Mouse (Mus musculus) midbrain, embryonic 10.5 days (tissue): Measurements from ENCODE around the gene Gas7. TPM values are rescaled to one million over a fixed set of nuclear protein-coding genes. Genes with fewer than 3 reads are reported as not detected.

Experiments
- DNase-seq: peaks from one replicate; pipeline ENCODE4 v3.0.0-alpha.2; 2017; ENCODE audit warnings: low spot score
- H3K27ac ChIP-seq: fragments of 300-500 bp; sonication (generic); replicated peaks from 2 replicates; pipeline ENCODE4 v1.5.1; 2016; ENCODE audit warnings: mild to moderate bottlenecking
- H3K27me3 ChIP-seq: fragments of 300-500 bp; sonication (generic); 2 replicates; pipeline ENCODE4 v1.6.1; 2016; ENCODE audit warnings: low read depth, mild to moderate bottlenecking; ENCODE audit not compliant: poor library complexity, severe bottlenecking
- H3K36me3 ChIP-seq: fragments of 300-500 bp; sonication (generic); 2 replicates; pipeline ENCODE4 v1.6.1; 2016; ENCODE audit warnings: mild to moderate bottlenecking, moderate library complexity
- H3K4me1 ChIP-seq: fragments of 300-500 bp; sonication (generic); 2 replicates; pipeline ENCODE4 v1.6.1; 2016
- H3K4me3 ChIP-seq: fragments of 300-500 bp; sonication (generic); 2 replicates; pipeline ENCODE4 v1.5.1; 2016; ENCODE audit warnings: mild to moderate bottlenecking, moderate library complexity
- H3K9me3 ChIP-seq: fragments of 300-500 bp; sonication (generic); replicated peaks from 2 replicates; pipeline ENCODE4 v1.6.1; 2016; ENCODE audit warnings: mild to moderate bottlenecking
- WGBS: fragments of 180-500 bp; shearing (Covaris S2); methylation state at CpG from one replicate; pipeline ENCODE4 v1.1.7; 2016; 5-methylcytosine and 5-hydroxymethylcytosine counted together
- polyA plus RNA-seq: library from polyadenylated mRNA; unstranded; fragments of >200 nt; fragmentation: Nextera tagmentation; extraction: Ambion mirVana; gene quantifications from 2 replicates; pipeline ENCODE4 v1.2.1, GENCODE M21; 2016

Gene Gas7
- polyA plus RNA-seq, 1 experiment from 2014 or later: 2.9 TPM

DNA sequence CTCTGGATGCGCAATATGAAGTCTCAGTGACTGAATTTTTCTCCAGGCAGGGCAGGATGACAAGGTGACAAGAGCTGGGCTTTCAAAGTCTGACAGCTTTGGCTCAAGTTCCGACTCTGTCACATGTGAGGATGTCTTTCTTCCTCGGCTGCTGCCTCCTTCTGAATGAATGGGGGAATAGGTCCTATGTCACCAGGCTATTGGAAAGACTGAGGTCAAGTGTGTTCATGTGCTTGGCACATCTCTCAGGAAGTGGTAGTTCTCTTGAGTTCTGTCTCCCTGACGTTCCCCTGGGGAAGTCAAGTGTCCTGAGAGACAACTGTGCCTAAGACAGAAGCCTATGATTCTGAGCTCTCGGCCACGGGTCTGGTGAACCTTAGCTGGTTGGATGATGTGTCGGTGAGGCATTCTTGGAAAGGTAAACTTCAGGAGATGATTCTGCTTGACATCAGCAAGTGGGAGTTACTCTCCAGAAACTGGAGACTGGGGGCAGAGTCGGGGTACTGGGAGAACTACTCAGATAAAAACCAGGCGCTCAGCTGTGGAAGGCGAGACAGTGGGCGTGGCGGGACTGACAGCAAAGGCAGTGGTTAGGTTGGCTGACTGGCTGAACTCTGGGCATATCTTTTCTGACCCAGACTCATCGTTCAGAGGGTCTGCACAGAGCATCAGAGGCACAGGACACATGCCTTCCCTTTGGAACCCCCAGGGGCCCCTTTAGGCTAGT, 94.7 kb downstream of the Gas7 start:
- no peak for DNase-seq
- H3K4me3 ChIP-seq: no peak overlapping the region
- no peaks in the 10 kb centered on the region for H3K27me3 ChIP-seq
- WGBS: 83% methylated on average over 13 of the region's 13 CpGs
- H3K27ac ChIP-seq: no peak overlapping the region
- peaks cover 13% of the 10 kb centered on the region for H3K4me1 ChIP-seq
- no peaks in the 10 kb centered on the region for H3K36me3 ChIP-seq
- H3K9me3 ChIP-seq: no peaks in the 10 kb centered on the region

DNA sequence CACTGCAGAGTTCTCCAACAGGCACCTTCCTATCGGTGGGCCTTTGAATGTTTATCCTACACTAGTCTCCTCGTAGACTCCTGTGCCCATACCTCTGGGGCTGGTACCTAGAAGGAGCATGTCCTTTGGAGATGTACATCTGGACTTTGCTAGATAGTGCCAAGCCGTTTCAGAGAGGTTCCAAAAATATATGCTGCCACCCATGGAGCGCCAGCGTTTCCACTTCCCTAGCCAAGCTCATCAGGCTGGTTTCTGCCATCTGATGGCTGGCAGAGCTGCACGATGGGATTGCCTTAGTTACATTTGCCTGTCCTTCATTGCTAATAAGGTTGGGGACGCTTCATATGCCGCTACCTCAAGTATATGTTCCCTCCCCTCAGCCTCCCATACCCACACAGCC, 97.2 kb downstream of the Gas7 start:
- no peaks in the 10 kb centered on the region for H3K27me3 ChIP-seq
- WGBS: 93% methylated on average over 8 of the region's 8 CpGs
- H3K36me3 ChIP-seq: no peaks in the 10 kb centered on the region
- no peak overlapping the region for H3K4me3 ChIP-seq
- H3K9me3 ChIP-seq: no peaks in the 10 kb centered on the region
- H3K4me1 ChIP-seq: no peaks in the 10 kb centered on the region
- no peak for DNase-seq
- no peak overlapping the region for H3K27ac ChIP-seq

DNA sequence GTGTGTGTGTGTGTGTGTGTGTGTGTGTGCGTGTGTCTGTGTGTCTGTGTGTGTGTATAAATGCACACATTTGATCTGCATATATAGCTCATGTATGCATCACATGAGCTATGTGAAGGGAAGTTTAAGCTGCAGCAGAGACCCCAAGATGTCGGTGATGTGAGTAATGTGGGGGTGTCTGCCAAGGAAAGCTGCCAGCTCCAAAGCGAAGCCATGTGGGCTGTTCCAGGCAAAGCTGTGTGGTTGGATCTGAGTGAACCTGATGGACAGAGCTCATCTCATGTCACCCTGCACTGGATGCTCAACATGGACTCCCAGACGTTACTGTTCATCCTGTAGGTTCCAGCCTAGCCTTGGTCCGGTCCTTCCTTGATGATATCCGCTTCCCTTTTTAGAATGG, 99.0 kb downstream of the Gas7 start:
- no peak for DNase-seq
- no peak overlapping the region for H3K4me3 ChIP-seq
- H3K36me3 ChIP-seq: no peaks in the 10 kb centered on the region
- 91% methylated on average over 6 of the region's 6 CpGs for WGBS
- no peaks in the 10 kb centered on the region for H3K9me3 ChIP-seq
- peaks cover 13% of the 10 kb centered on the region for H3K4me1 ChIP-seq
- no peaks in the 10 kb centered on the region for H3K27me3 ChIP-seq
- no peak overlapping the region for H3K27ac ChIP-seq

DNA sequence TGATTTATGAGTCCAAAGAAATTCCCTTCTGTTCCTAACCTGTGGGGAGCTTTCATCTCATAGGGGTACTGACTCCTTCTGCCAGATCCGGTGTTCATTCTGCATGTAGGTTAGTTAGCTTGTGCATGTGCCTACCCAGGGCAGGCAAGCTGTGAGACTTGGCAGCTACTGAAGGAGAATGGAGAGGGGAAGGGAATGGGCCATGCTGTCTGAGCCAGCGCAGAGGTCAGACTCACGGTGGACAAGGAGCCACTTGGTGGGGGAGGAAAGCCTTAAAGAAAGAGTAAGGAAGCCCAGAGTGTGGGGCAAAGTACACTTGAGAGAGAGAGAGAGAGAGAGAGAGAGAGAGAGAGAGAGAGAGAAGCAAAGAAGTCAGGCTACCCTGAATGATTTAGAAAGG, 101.1 kb downstream of the Gas7 start:
- no peak overlapping the region for H3K4me3 ChIP-seq
- 85% methylated on average over 3 of the region's 3 CpGs for WGBS
- H3K36me3 ChIP-seq: no peaks in the 10 kb centered on the region
- H3K27me3 ChIP-seq: no peaks in the 10 kb centered on the region
- H3K4me1 ChIP-seq: peaks cover 16% of the 10 kb centered on the region
- no peak for DNase-seq
- H3K27ac ChIP-seq: no peak overlapping the region
- H3K9me3 ChIP-seq: no peaks in the 10 kb centered on the region

DNA sequence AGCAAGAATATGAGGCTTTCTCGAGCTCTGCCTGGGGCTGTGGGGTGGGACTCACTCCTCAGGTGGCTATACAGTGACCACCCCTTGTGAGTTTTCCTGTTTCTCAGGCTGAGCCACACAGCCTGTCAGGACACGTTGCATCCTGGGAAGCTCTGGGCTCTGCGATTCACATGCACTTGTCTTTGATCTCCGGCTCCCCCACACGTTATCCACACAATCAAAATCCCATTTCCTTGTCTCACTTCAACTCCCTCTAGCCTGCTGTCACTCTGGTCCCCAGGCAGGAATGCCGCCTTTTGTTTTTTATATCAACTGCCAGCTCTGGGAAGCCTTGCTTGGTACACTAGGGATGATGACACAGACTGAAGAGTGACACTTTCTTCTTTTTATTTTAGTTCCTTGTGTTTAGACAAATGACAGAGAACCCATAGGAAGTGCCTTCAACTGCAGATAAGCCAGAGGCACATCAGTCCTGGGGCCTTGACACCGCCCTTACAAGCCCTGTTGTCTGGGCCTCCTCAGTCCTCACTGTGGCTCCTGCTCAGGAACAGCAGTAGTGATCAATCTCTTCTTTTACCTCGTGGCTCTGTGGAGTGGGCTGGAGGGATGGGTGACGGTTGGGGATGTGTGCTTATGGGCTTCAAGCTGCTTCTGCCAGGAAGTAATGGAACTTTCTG, 103.7 kb downstream of the Gas7 start:
- H3K27me3 ChIP-seq: no peaks in the 10 kb centered on the region
- DNase-seq: no peak
- peak overlapping the region; percentile 65 for H3K27ac ChIP-seq
- H3K9me3 ChIP-seq: no peaks in the 10 kb centered on the region
- WGBS: 36% methylated on average over 9 of the region's 9 CpGs
- H3K36me3 ChIP-seq: no peaks in the 10 kb centered on the region
- no peak overlapping the region for H3K4me3 ChIP-seq
- peaks cover 20% of the 10 kb centered on the region for H3K4me1 ChIP-seq

DNA sequence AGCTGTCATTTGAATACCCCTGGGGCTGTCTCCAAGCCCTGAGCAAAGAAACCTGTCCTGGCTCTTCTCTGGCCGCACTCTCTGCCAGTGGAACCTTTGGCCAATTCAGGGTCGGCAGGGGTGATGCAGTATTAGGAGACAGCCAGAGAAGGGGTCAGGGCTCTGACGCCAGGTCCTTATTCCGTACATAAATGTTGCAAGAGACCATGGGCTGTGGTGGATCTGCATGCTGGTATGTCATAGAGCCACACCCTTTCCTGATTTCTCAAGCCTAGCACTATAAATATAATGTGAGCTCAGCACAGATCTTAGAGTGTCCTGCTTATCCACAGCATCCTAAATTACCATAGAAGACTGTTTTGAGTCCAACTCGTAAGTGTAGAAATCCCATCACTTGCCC, 104.3 kb downstream of the Gas7 start:
- H3K4me3 ChIP-seq: no peak overlapping the region
- no peak for DNase-seq
- H3K27ac ChIP-seq: peak overlapping the region; percentile 65
- H3K4me1 ChIP-seq: peaks cover 20% of the 10 kb centered on the region
- WGBS: 79% methylated on average over 5 of the region's 5 CpGs
- H3K27me3 ChIP-seq: no peaks in the 10 kb centered on the region
- no peaks in the 10 kb centered on the region for H3K9me3 ChIP-seq
- H3K36me3 ChIP-seq: no peaks in the 10 kb centered on the region

DNA sequence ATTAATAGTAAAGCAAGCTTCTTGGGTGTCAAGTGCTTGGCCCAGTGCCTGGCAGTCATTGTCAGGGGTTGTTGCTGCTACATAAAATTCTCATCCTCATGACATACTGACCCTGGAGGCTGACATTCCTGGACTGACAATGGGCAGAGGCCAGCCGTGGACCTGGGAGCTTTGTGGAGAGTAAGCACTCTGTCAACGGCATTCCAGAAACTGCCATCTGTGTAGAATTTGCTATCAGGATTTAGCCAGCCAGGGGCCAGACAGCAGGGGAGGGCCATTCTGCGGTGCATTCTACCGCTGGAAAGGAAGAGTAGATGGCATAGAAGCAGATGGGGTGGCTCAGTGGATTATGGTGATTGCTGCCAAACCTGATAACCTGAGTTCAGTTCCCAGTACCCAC, 106.4 kb downstream of the Gas7 start:
- H3K4me1 ChIP-seq: peaks cover 28% of the 10 kb centered on the region
- DNase-seq: no peak
- no peaks in the 10 kb centered on the region for H3K36me3 ChIP-seq
- H3K9me3 ChIP-seq: no peaks in the 10 kb centered on the region
- 56% methylated on average over 4 of the region's 4 CpGs for WGBS
- H3K4me3 ChIP-seq: no peak overlapping the region
- H3K27ac ChIP-seq: no peak overlapping the region
- no peaks in the 10 kb centered on the region for H3K27me3 ChIP-seq

DNA sequence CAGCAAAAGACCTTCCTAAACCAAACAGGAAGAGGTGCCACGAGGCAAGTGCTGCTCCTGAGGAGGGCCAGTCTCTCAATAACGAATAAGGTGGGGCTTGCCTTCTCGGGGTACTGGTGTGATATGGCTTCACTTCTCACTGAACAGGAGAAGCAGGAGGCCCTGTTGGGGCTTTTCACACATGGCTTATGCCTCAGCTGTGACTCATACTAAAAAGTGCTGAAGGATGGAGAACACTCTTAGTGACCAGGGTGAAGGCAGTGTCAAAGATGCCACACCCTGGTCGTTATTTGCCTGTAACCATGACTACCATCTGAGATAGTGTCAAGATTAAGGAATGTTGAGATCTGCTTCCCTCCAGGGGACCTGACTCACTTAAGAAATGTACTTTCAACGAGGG, 107.9 kb downstream of the Gas7 start:
- DNase-seq: no peak
- H3K9me3 ChIP-seq: no peaks in the 10 kb centered on the region
- H3K4me3 ChIP-seq: no peak overlapping the region
- 69% methylated on average over 5 of the region's 5 CpGs for whole genome bisulfite sequencing
- H3K4me1 ChIP-seq: peaks cover 26% of the 10 kb centered on the region
- no peaks in the 10 kb centered on the region for H3K36me3 ChIP-seq
- no peak overlapping the region for H3K27ac ChIP-seq
- H3K27me3 ChIP-seq: no peaks in the 10 kb centered on the region

DNA sequence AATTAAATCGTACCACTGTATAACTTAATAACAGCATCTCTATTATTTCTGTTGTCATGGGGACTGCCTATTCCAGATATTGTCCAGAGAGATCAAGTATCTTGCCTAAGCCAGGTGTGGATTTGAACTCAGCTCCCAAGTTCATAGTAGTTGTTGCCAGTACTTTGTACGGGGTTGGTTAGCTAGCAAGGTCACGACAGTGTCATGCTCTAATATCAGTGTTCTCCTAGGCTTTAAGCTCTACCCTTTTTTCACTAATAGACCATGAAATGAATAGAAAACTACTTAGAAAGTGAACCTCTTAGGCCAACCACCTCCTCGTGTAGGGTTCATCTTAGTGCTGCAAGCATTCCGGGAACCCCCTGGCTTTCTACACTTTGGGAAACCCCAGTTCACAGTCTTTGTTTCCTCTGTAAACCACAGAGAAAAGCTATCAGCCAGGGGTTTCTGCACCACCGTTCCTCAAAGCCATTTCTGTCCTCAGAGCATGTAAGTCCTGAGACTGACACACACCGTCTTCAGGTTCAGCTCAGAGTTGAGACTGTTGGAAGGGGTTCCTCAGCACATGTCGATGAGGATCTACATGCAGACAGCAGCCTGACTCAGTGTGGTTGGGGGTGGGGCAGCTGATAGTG, 108.9 kb downstream of the Gas7 start:
- Histone ChIP-seq H3K4me1 (peaks cover 17% of the 10 kb centered on the region), H3K36me3 (no peaks in the 10 kb centered on the region), H3K27me3 (no peaks in the 10 kb centered on the region), H3K9me3 (no peaks in the 10 kb centered on the region), H3K27ac (no peak overlapping the region), H3K4me3 (no peak overlapping the region)
- no peak for DNase-seq
- 86% methylated on average over 8 of the region's 8 CpGs for WGBS

DNA sequence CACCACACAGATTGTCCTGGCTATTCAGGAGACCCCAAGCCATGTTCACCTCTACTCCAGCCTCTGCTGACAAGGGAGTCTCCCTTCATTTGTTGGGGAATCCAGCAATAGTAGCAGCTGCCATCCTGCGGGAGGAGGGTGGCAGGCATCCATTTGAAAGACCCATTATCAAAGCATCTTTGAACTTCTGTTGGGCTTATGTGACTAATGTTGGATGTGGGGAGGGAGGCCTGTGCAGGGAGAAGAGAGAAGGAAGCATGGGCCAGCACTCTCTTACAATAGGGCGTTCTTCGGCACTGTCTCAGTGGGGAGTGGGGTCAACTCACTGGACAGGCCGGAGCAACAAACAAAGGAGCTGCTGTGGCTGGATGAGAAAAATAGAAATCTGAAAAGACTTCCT, 110.3 kb downstream of the Gas7 start:
- Histone ChIP-seq H3K9me3 (no peaks in the 10 kb centered on the region), H3K27me3 (no peaks in the 10 kb centered on the region), H3K36me3 (no peaks in the 10 kb centered on the region), H3K4me3 (no peak overlapping the region), H3K4me1 (peaks cover 19% of the 10 kb centered on the region), H3K27ac (peak overlapping the region; percentile 49; the same call in 1 of the 2 replicates)
- 64% methylated on average over 4 of the region's 4 CpGs for WGBS
- DNase-seq: no peak

DNA sequence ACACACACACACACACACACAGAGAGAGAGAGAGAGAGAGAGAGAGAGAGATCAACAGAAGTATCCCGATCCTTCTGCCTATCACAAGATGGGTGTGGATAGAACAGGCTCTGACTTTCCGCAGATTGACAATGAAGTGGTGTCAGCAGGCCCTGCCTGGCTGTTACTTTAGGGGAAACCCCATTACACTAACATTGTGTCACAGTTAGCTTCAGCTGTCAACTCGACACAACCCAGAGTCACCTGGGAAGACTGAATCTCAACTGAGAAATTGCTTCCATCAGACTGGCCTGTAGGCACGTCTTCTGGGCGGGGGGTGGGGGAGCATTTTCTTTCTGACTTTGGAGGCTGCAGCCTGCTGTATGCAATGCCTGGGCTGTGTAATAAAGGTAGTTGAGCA, 111.5 kb downstream of the Gas7 start:
- WGBS: 94% methylated on average over 5 of the region's 5 CpGs
- no peak for DNase-seq
- Histone ChIP-seq H3K36me3 (no peaks in the 10 kb centered on the region), H3K4me3 (no peak overlapping the region), H3K27ac (no peak overlapping the region), H3K27me3 (no peaks in the 10 kb centered on the region), H3K4me1 (peaks cover 31% of the 10 kb centered on the region), H3K9me3 (no peaks in the 10 kb centered on the region)

DNA sequence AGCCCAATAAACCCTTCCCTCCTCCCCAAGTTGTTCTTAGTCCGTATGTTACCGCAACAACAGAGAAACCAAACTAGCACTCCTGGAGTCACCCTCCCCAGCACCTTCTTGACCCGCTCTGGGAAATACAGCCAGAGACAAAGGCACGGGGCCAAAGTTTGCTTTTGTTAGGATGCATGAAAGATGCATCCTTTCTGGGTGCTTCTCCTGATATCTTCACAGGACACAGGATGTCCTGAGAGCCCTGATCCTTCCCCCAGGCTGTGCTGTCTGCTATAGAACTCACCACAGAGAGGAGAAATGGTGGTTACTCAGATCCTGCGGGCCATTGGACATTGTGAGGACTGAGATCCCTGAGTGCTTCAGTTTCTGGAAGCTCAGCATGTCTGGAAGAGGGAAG, 111.9 kb downstream of the Gas7 start:
- Histone ChIP-seq H3K27me3 (no peaks in the 10 kb centered on the region), H3K4me1 (peaks cover 31% of the 10 kb centered on the region), H3K9me3 (no peaks in the 10 kb centered on the region), H3K36me3 (no peaks in the 10 kb centered on the region), H3K4me3 (no peak overlapping the region), H3K27ac (no peak overlapping the region)
- WGBS: 83% methylated on average over 5 of the region's 5 CpGs
- DNase-seq: no peak

DNA sequence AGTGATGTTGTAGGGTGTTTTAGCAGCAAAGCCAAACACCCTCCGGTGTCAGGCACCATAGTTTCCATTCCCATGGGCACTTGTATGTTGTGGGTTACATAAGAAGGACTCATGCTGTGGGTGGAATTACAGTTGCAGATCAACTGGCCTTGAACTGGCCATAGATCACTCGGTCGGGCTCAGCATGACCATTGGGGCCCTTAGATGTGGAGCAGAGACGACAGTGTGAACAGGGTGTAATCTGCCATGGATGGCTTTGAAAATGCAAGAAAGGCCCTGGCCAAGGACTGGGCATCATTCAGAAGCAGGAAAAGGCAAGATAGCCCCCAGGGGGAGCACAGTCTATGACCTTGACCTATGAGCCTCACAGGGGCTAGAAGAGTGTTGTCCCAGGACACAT, 112.8 kb downstream of the Gas7 start:
- Histone ChIP-seq H3K4me1 (peaks cover 28% of the 10 kb centered on the region), H3K4me3 (no peak overlapping the region), H3K9me3 (no peaks in the 10 kb centered on the region), H3K27ac (no peak overlapping the region), H3K36me3 (no peaks in the 10 kb centered on the region), H3K27me3 (no peaks in the 10 kb centered on the region)
- 88% methylated on average over 4 of the region's 4 CpGs for WGBS
- no peak for DNase-seq
